Mouse (Mus musculus): ENCODE data around the gene Ttll5. TPM values are rescaled to one million over a fixed set of nuclear protein-coding genes. Genes with fewer than 3 reads are reported as not detected.

The Ttll5 gene
- polyA plus RNA-seq, 1 experiment, result 6.6 TPM

- Histone ChIP-seq H3K9me3 (no peaks in the 10 kb centered on the region), H3K36me3 (replicated peaks; ENCODE audit: low read length) (peaks cover 15% of the 10 kb centered on the region), H3K27me3 (replicated peaks) (no peaks in the 10 kb centered on the region), H3K4me3 (replicated peaks) (no peak overlapping the region), H3K4me1 (peaks cover 72% of the 10 kb centered on the region)
- no peak for TF ChIP-seq FLI1 (IDR thresholded peaks at IDR 0.05; ENCODE audit: low read length)
- TF ChIP-seq GATA1 (IDR thresholded peaks at IDR 0.05; ENCODE audit: borderline replicate concordance, low read length), result no peak
Observed at GRCm38 (mm10) chr12:85970803-85971202, 146.3 kb downstream of the Ttll5 start.

- H3K9me3 ChIP-seq, result no peaks in the 10 kb centered on the region
- H3K4me1 ChIP-seq, result peaks cover 72% of the 10 kb centered on the region
- H3K27me3 ChIP-seq (replicated peaks), result no peaks in the 10 kb centered on the region
- peaks cover 15% of the 10 kb centered on the region for H3K36me3 ChIP-seq (replicated peaks; ENCODE audit: low read length)
- no peak overlapping the region for H3K4me3 ChIP-seq (replicated peaks)
- TF ChIP-seq FLI1 (IDR thresholded peaks at IDR 0.05; ENCODE audit: low read length) (no peak), GATA1 (IDR thresholded peaks at IDR 0.05; ENCODE audit: borderline replicate concordance, low read length) (no peak)
Observed at GRCm38 (mm10) chr12:85971655-85972054, 147.2 kb downstream of the Ttll5 start.

- Histone ChIP-seq H3K4me3 (replicated peaks) (peak overlapping the region; percentile 40), H3K4me1 (peaks cover 68% of the 10 kb centered on the region), H3K27me3 (replicated peaks) (no peaks in the 10 kb centered on the region), H3K36me3 (replicated peaks; ENCODE audit: low read length) (peaks cover 25% of the 10 kb centered on the region), H3K9me3 (no peaks in the 10 kb centered on the region)
- TF ChIP-seq GATA1 (IDR thresholded peaks at IDR 0.05; ENCODE audit: borderline replicate concordance, low read length) (no peak), FLI1 (IDR thresholded peaks at IDR 0.05; ENCODE audit: low read length) (no peak)
Observed at GRCm38 (mm10) chr12:85973526-85973925, 149.1 kb downstream of the Ttll5 start.

GRCm38 (mm10) chr12:85974030-85974429, 149.6 kb downstream of the Ttll5 start:
- H3K9me3 ChIP-seq, result no peaks in the 10 kb centered on the region
- peaks cover 28% of the 10 kb centered on the region for H3K36me3 ChIP-seq (replicated peaks; ENCODE audit: low read length)
- no peak for TF ChIP-seq FLI1 (IDR thresholded peaks at IDR 0.05; ENCODE audit: low read length)
- TF ChIP-seq GATA1 (IDR thresholded peaks at IDR 0.05; ENCODE audit: borderline replicate concordance, low read length), result no peak
- H3K4me1 ChIP-seq, result peaks cover 64% of the 10 kb centered on the region
- no peaks in the 10 kb centered on the region for H3K27me3 ChIP-seq (replicated peaks)
- peak overlapping the region; percentile 40 for H3K4me3 ChIP-seq (replicated peaks)

GRCm38 (mm10) chr12:85979996-85980395, 155.5 kb downstream of the Ttll5 start:
- Histone ChIP-seq H3K27me3 (replicated peaks) (no peaks in the 10 kb centered on the region), H3K4me3 (replicated peaks) (peak overlapping the region; percentile 6), H3K9me3 (no peaks in the 10 kb centered on the region), H3K4me1 (peaks cover 17% of the 10 kb centered on the region), H3K36me3 (replicated peaks; ENCODE audit: low read length) (peaks cover 22% of the 10 kb centered on the region)
- TF ChIP-seq GATA1 (IDR thresholded peaks at IDR 0.05; ENCODE audit: borderline replicate concordance, low read length) (no peak), FLI1 (IDR thresholded peaks at IDR 0.05; ENCODE audit: low read length) (no peak)

- Histone ChIP-seq H3K36me3 (replicated peaks; ENCODE audit: low read length) (peaks cover 17% of the 10 kb centered on the region), H3K4me1 (peaks cover 14% of the 10 kb centered on the region), H3K9me3 (no peaks in the 10 kb centered on the region; the same call in 1 of the 2 replicates), H3K4me3 (replicated peaks) (no peak overlapping the region), H3K27me3 (replicated peaks) (no peaks in the 10 kb centered on the region)
- TF ChIP-seq GATA1 (IDR thresholded peaks at IDR 0.05; ENCODE audit: borderline replicate concordance, low read length) (no peak), FLI1 (IDR thresholded peaks at IDR 0.05; ENCODE audit: low read length) (no peak)
Observed at GRCm38 (mm10) chr12:85985524-85985923, 161.1 kb downstream of the Ttll5 start.

- Histone ChIP-seq H3K27me3 (replicated peaks) (no peaks in the 10 kb centered on the region), H3K4me3 (replicated peaks) (no peak overlapping the region), H3K36me3 (replicated peaks; ENCODE audit: low read length) (peaks cover 17% of the 10 kb centered on the region), H3K9me3 (no peaks in the 10 kb centered on the region; the same call in 1 of the 2 replicates), H3K4me1 (peaks cover 14% of the 10 kb centered on the region)
- TF ChIP-seq GATA1 (IDR thresholded peaks at IDR 0.05; ENCODE audit: borderline replicate concordance, low read length), result no peak
- TF ChIP-seq FLI1 (IDR thresholded peaks at IDR 0.05; ENCODE audit: low read length), result no peak
Observed at GRCm38 (mm10) chr12:85986024-85986423, 161.6 kb downstream of the Ttll5 start.

GRCm38 (mm10) chr12:85986540-85987443, 162.3 kb downstream of the Ttll5 start:
- no peaks in the 10 kb centered on the region for H3K27me3 ChIP-seq (replicated peaks)
- TF ChIP-seq GATA1 (IDR thresholded peaks at IDR 0.05; ENCODE audit: borderline replicate concordance, low read length) (no peak), FLI1 (IDR thresholded peaks at IDR 0.05; ENCODE audit: low read length) (no peak)
- H3K4me1 ChIP-seq, result peaks cover 14% of the 10 kb centered on the region
- no peaks in the 10 kb centered on the region; the same call in 1 of the 2 replicates for H3K9me3 ChIP-seq
- H3K36me3 ChIP-seq (replicated peaks; ENCODE audit: low read length), result peaks cover 17% of the 10 kb centered on the region
- H3K4me3 ChIP-seq (replicated peaks), result no peak overlapping the region

GRCm38 (mm10) chr12:85987444-85987889, 163.0 kb downstream of the Ttll5 start:
- no peak for TF ChIP-seq GATA1 (IDR thresholded peaks at IDR 0.05; ENCODE audit: borderline replicate concordance, low read length)
- TF ChIP-seq FLI1 (IDR thresholded peaks at IDR 0.05; ENCODE audit: low read length), result no peak
- H3K9me3 ChIP-seq, result no peaks in the 10 kb centered on the region; the same call in 1 of the 2 replicates
- peaks cover 17% of the 10 kb centered on the region for H3K36me3 ChIP-seq (replicated peaks; ENCODE audit: low read length)
- no peaks in the 10 kb centered on the region for H3K27me3 ChIP-seq (replicated peaks)
- no peak overlapping the region for H3K4me3 ChIP-seq (replicated peaks)
- peaks cover 21% of the 10 kb centered on the region for H3K4me1 ChIP-seq

- H3K27me3 ChIP-seq (replicated peaks), result no peaks in the 10 kb centered on the region
- TF ChIP-seq GATA1 (IDR thresholded peaks at IDR 0.05; ENCODE audit: borderline replicate concordance, low read length), result no peak
- no peak for TF ChIP-seq FLI1 (IDR thresholded peaks at IDR 0.05; ENCODE audit: low read length)
- H3K4me3 ChIP-seq (replicated peaks), result no peak overlapping the region
- peaks cover 17% of the 10 kb centered on the region for H3K36me3 ChIP-seq (replicated peaks; ENCODE audit: low read length)
- H3K4me1 ChIP-seq, result peaks cover 27% of the 10 kb centered on the region
- H3K9me3 ChIP-seq, result no peaks in the 10 kb centered on the region; the same call in 1 of the 2 replicates
Observed at GRCm38 (mm10) chr12:85988121-85988520, 163.7 kb downstream of the Ttll5 start.
